Mouse (Mus musculus) T-helper 17 cell (primary cell): ENCODE measurements at regions not wholly inside any gene's neighbourhood (a gene's known extent, or its start where the extent isn't known, plus 50 kb on each side); places are given as distances from the start of the nearest gene placed in this dataset.

Experiments
- in situ Hi-C, 2 experiments: fragments of 300-600 bp; cut with MboI, MseI; formaldehyde crosslinking; loops; 1 replicate in 1 of 2; 2 replicates in 1 of 2; pipeline ENCODE4 v1.15.1; 2025; ENCODE audit warnings: high pct_unique_total_duplicates in 2 of 2

- in situ Hi-C loops: no loop called here
These were observed 183.8 kb downstream of the Dthd1 start for GRCm38 (mm10) chr5:62997464-62997863.

- in situ Hi-C loops: no loop called here
These were observed 220.8 kb downstream of the Dthd1 start for GRCm38 (mm10) chr5:63034446-63034845.

GRCm38 (mm10) chr5:63045751-63046150 lies 232.1 kb downstream of the Dthd1 start:
- in situ Hi-C loops: no loop called here

GRCm38 (mm10) chr5:63063301-63063700 lies 249.7 kb downstream of the Dthd1 start:
- in situ Hi-C loops: no loop called here

GRCm38 (mm10) chr5:63066872-63067271 lies 253.2 kb downstream of the Dthd1 start:
- in situ Hi-C loops: no loop called here

GRCm38 (mm10) chr5:63098129-63098528 lies 284.5 kb downstream of the Dthd1 start:
- in situ Hi-C loops: no loop called here

- in situ Hi-C loops: no loop called here
These were observed 318.9 kb downstream of the Dthd1 start for GRCm38 (mm10) chr5:63132552-63132951.

- in situ Hi-C loops: no loop called here
These were observed 324.3 kb downstream of the Dthd1 start for GRCm38 (mm10) chr5:63137957-63138356.

- in situ Hi-C loops: loop anchor here in 1 of 2 experiments (25.0 kb wide), 1 partner anchor 1368 kb away; no protein-coding TSS in a partner anchor
These were observed 356.1 kb downstream of the Dthd1 start for GRCm38 (mm10) chr5:63169687-63170086.

- in situ Hi-C loops: loop anchor here in 1 of 2 experiments (25.0 kb wide), 1 partner anchor 1367 kb away; no protein-coding TSS in a partner anchor
These were observed 356.9 kb downstream of the Dthd1 start for GRCm38 (mm10) chr5:63170493-63170892.

- in situ Hi-C loops: no loop called here
These were observed 399.8 kb downstream of the Dthd1 start for GRCm38 (mm10) chr5:63213381-63213780.

GRCm38 (mm10) chr5:63219467-63219866 lies 405.8 kb downstream of the Dthd1 start:
- in situ Hi-C loops: no loop called here

GRCm38 (mm10) chr5:63262568-63262967 lies 386.3 kb upstream of the Nwd2 start:
- in situ Hi-C loops: no loop called here
